Mouse (Mus musculus) brain, embryonic 14.5 days (tissue): ENCODE measurements around the gene Alk.

Source experiments
- CTCF ChIP-seq: fragments of 200-500 bp; IDR thresholded peaks from 2 replicates; pipeline ENCODE4 v1.5.1; 2012; ENCODE audit warnings: inconsistent platforms, mild to moderate bottlenecking, moderate library complexity, borderline replicate concordance; ENCODE audit not compliant: insufficient read depth, insufficient read length; ENCODE audit errors: extremely low read depth
- POLR2A ChIP-seq: fragments of 200-500 bp; IDR thresholded peaks from 2 replicates; pipeline ENCODE4 v1.6.1; 2012; ENCODE audit warnings: mild to moderate bottlenecking, inconsistent platforms, borderline replicate concordance; ENCODE audit not compliant: poor library complexity, insufficient read depth, insufficient read length, severe bottlenecking; ENCODE audit errors: extremely low read depth

DNA sequence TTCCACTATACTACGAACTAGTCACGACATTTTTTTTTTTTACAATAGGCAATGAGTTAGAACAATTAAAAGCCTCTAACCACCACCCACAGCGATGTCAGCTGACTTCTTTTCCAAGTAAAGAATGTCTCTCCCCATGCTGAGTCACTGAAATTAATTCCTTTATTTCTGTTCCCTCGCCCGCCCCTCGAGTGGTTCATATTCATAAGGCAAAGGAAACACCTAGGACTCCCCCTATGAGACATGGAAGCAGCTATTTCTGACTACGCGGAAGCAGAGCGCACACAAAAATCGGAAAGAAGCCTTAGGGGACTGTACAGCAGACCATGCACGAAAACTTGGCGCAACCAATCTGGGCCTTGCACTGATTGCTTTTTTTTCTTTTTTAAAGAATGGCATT, 735.6 kb downstream of the Alk start:
- TF ChIP-seq CTCF: no peak
- TF ChIP-seq POLR2A: no peak
